8 mouse cellular contexts compared by ENCODE assay signal in genomic region chr3:100682841-100683240, GRCm38 (mm10). TPM values are rescaled to one million over a fixed set of nuclear protein-coding genes. Genes with fewer than 3 reads are reported as not detected.
DNase-seq lines count a peak whose midpoint lies in the region; ATAC-seq lines count a peak whose summit lies in the region.

No protein-coding gene starts in this region.

- H3K36me3 ChIP-seq in lung, embryonic 16.5 days (ENCODE audit: control insufficient read depth, insufficient read depth, low read length) = no peaks in the 10 kb centered on the region
- no peaks in the 10 kb centered on the region for H3K36me3 ChIP-seq in embryonic facial prominence, embryonic 13.5 days
- no peaks in the 10 kb centered on the region for H3K36me3 ChIP-seq in intestine, embryonic 16.5 days (ENCODE audit: control insufficient read depth, insufficient read depth, low read length)
- H3K36me3 ChIP-seq in neural tube, embryonic 15.5 days = no peaks in the 10 kb centered on the region

- peak overlapping the region; percentile 57 for H3K9ac ChIP-seq in lung, embryonic 16.5 days (ENCODE audit: low read length)
- peak overlapping the region; percentile 71 for H3K9ac ChIP-seq in embryonic facial prominence, embryonic 13.5 days
- peak overlapping the region; percentile 53 for H3K9ac ChIP-seq in intestine, embryonic 16.5 days (ENCODE audit: low read depth, low read length)
- 0 out of 2 replicates have a peak overlapping the region, but pooled peaks have one; percentile 18 for H3K9ac ChIP-seq in neural tube, embryonic 15.5 days (replicated peaks)

- H3K4me2 ChIP-seq in lung, embryonic 16.5 days (ENCODE audit: low read depth, low read length) = peak overlapping the region; percentile 59
- peak overlapping the region; percentile 92 for H3K4me2 ChIP-seq in embryonic facial prominence, embryonic 13.5 days
- peak overlapping the region; percentile 71 for H3K4me2 ChIP-seq in intestine, embryonic 16.5 days (ENCODE audit: low read depth, low read length)
- peak overlapping the region; percentile 83 for H3K4me2 ChIP-seq in neural tube, embryonic 15.5 days

- H3K9me3 ChIP-seq in lung, embryonic 16.5 days (ENCODE audit: control insufficient read depth, low read length) = no peaks in the 10 kb centered on the region
- no peaks in the 10 kb centered on the region for H3K9me3 ChIP-seq in embryonic facial prominence, embryonic 13.5 days
- no peaks in the 10 kb centered on the region for H3K9me3 ChIP-seq in intestine, embryonic 16.5 days (ENCODE audit: control insufficient read depth, low read length)
- no peaks in the 10 kb centered on the region for H3K9me3 ChIP-seq in neural tube, embryonic 15.5 days (replicated peaks)

- no peak for ATAC-seq in lung, embryonic 16.5 days (ENCODE audit: low read depth)
- no peak for ATAC-seq in embryonic facial prominence, embryonic 13.5 days (ENCODE audit: insufficient number of reproducible peaks, insufficient read depth, low FRiP score, low TSS enrichment, low read depth)
- ATAC-seq in intestine, embryonic 16.5 days = no peak
- ATAC-seq in neural tube, embryonic 15.5 days (ENCODE audit: low FRiP score) = no peak
- no peak for ATAC-seq in cerebellum, adult (ENCODE audit: insufficient number of reproducible peaks, low FRiP score, low TSS enrichment)

- WGBS in lung, embryonic 16.5 days = 28% methylated on average over 3 of the region's 3 CpGs
- WGBS in embryonic facial prominence, embryonic 13.5 days = 7% methylated on average over 3 of the region's 3 CpGs
- WGBS in intestine, embryonic 16.5 days = 14% methylated on average over 3 of the region's 3 CpGs
- 21% methylated on average over 3 of the region's 3 CpGs for whole genome bisulfite sequencing in neural tube, embryonic 15.5 days

- no peak overlapping the region for H3K27ac ChIP-seq in lung, embryonic 16.5 days (ENCODE audit: low read length)
- no peak overlapping the region for H3K27ac ChIP-seq in embryonic facial prominence, embryonic 13.5 days
- no peak overlapping the region for H3K27ac ChIP-seq in intestine, embryonic 16.5 days (ENCODE audit: low read length)
- no peak overlapping the region for H3K27ac ChIP-seq in neural tube, embryonic 15.5 days (replicated peaks)

- H3K4me1 ChIP-seq in lung, embryonic 16.5 days (replicated peaks; ENCODE audit: control insufficient read depth, insufficient read depth, low read length) = peaks cover 20% of the 10 kb centered on the region
- peaks cover 32% of the 10 kb centered on the region for H3K4me1 ChIP-seq in embryonic facial prominence, embryonic 13.5 days
- peaks cover 11% of the 10 kb centered on the region for H3K4me1 ChIP-seq in intestine, embryonic 16.5 days (ENCODE audit: control insufficient read depth, insufficient read depth, low read length)
- H3K4me1 ChIP-seq in neural tube, embryonic 15.5 days = peaks cover 40% of the 10 kb centered on the region

- no peaks in the 10 kb centered on the region for H3K27me3 ChIP-seq in lung, embryonic 16.5 days (ENCODE audit: control insufficient read depth, insufficient read depth, low read depth, low read length)
- H3K27me3 ChIP-seq in embryonic facial prominence, embryonic 13.5 days = no peaks in the 10 kb centered on the region
- no peaks in the 10 kb centered on the region for H3K27me3 ChIP-seq in intestine, embryonic 16.5 days (replicated peaks; ENCODE audit: control insufficient read depth, insufficient read depth, low read length)
- H3K27me3 ChIP-seq in neural tube, embryonic 15.5 days (replicated peaks) = no peaks in the 10 kb centered on the region

- DNase-seq in lung, postnatal 36 days = no peak
- no peak for DNase-seq in frontal cortex, postnatal 14 days (ENCODE audit: low spot score in 2 of 2)
- no peak for DNase-seq in cerebellum, adult 8-10 months

- peak overlapping the region; percentile 42 for H3K4me3 ChIP-seq in lung, embryonic 16.5 days (ENCODE audit: low read length)
- peak overlapping the region; percentile 84 for H3K4me3 ChIP-seq in embryonic facial prominence, embryonic 13.5 days
- peak overlapping the region; percentile 45 for H3K4me3 ChIP-seq in intestine, embryonic 16.5 days (ENCODE audit: low read length)
- peak overlapping the region; percentile 40 for H3K4me3 ChIP-seq in neural tube, embryonic 15.5 days (replicated peaks)

RNA-seq across cellular contexts. Expression of gene Man1a2, which starts 2.5 kb away (rescaled TPM):
- polyA plus RNA-seq in lung, embryonic 16.5 days (2015; fragmentation: Nextera tagmentation; extraction: Ambion mirVana) = 44.4 and 48.6 TPM in 2 replicates
- 64.1 and 64.5 TPM in 2 replicates for polyA plus RNA-seq in embryonic facial prominence, embryonic 13.5 days (2015; fragmentation: Nextera tagmentation; extraction: Ambion mirVana)
- polyA plus RNA-seq in intestine, embryonic 16.5 days (2015; fragmentation: Nextera tagmentation; extraction: Ambion mirVana) = 54.0 and 60.7 TPM in 2 replicates
- 42.4 and 48.2 TPM in 2 replicates for polyA plus RNA-seq in neural tube, embryonic 15.5 days (2015; fragmentation: Nextera tagmentation; extraction: Ambion mirVana)

Comparison
In these comparisons a context has a peak if more than half of its experiments do, and no peak if none do; other contexts are left out.
1. H3K9ac ChIP-seq: peak in every context shown above with its lines; median percentile 71 in embryonic facial prominence, embryonic 13.5 days; 57 in lung, embryonic 16.5 days; 53 in intestine, embryonic 16.5 days; 18 in neural tube, embryonic 15.5 days.